Mouse (Mus musculus) megakaryocyte-erythroid progenitor cell, adult 5-6 weeks (primary cell): ENCODE measurements around the gene Prodh2. TPM values are rescaled to one million over a fixed set of nuclear protein-coding genes. Genes with fewer than 3 reads are reported as not detected.
A peak's percentile ranks its signal among the peaks of the same experiment; 100 is the strongest.

Experiments
- ATAC-seq: replicated peaks from 2 replicates; pipeline ENCODE4 v1.8.0; 2016; ENCODE audit warnings: mild to moderate bottlenecking, inconsistent platforms; ENCODE audit not compliant: severe bottlenecking, poor library complexity, low FRiP score, low TSS enrichment
- total RNA-seq, 2 experiments: library from RNA; stranded (forward) in 1 of 2; stranded (reverse) in 1 of 2; fragments of 200-1000, 215-1000 nt in 1 of 2; fragments of >200 nt in 1 of 2; fragmentation: Nextera tagmentation in 1 of 2; gene quantifications; 2 replicates each; pipeline ENCODE4 v1.2.3; 2014 to 2017

The Prodh2 gene
- total RNA-seq, 2 experiments from 2014 or later = not detected

- ATAC-seq = 0 out of 2 replicates have a peak, but pooled peaks have one; percentile 2
Observed at GRCm38 (mm10) chr7:30533941-30534632, 40.7 kb downstream of the Prodh2 start.

GRCm38 (mm10) chr7:30534633-30535577 is 41.5 kb downstream of the Prodh2 start, which contains the start of gene Arhgap33:
Arhgap33 (minus strand) TSS chr7:30535060.
- ATAC-seq = peak; percentile 87

- ATAC-seq = no peak
Observed at GRCm38 (mm10) chr7:30540572-30540971, 47.1 kb downstream of the Prodh2 start.

GRCm38 (mm10) chr7:30544327-30544726 is 50.9 kb downstream of the Prodh2 start:
- peak; percentile 46; the same call in 1 of the 2 replicates for ATAC-seq

- ATAC-seq = no peak
Observed at GRCm38 (mm10) chr7:30549880-30550279, 56.5 kb downstream of the Prodh2 start.

- ATAC-seq = no peak
Observed at GRCm38 (mm10) chr7:30550603-30551002, 57.2 kb downstream of the Prodh2 start.

- peak; percentile 46 for ATAC-seq
Observed at GRCm38 (mm10) chr7:30551445-30552101, 58.2 kb downstream of the Prodh2 start.

- peak; percentile 88 for ATAC-seq
Observed at GRCm38 (mm10) chr7:30552102-30553020, 58.9 kb downstream of the Prodh2 start, which contains the start of the genes Hspb6 and Proser3. Hspb6 (plus strand) TSS chr7:30552178. Proser3 (minus strand) TSS chr7:30552299.

- ATAC-seq = 0 out of 2 replicates have a peak, but pooled peaks have one; percentile 11
Observed at GRCm38 (mm10) chr7:30553021-30553589, 59.7 kb downstream of the Prodh2 start.

- no peak for ATAC-seq
Observed at GRCm38 (mm10) chr7:30553810-30554584, 60.6 kb downstream of the Prodh2 start.

GRCm38 (mm10) chr7:30556894-30557536 is 63.6 kb downstream of the Prodh2 start:
- ATAC-seq = no peak

- ATAC-seq = no peak
Observed at GRCm38 (mm10) chr7:30557901-30558514, 64.6 kb downstream of the Prodh2 start.

- ATAC-seq = no peak
Observed at GRCm38 (mm10) chr7:30558656-30559442, 65.4 kb downstream of the Prodh2 start.

- ATAC-seq = peak; percentile 77
Observed at GRCm38 (mm10) chr7:30559443-30559954, 66.1 kb downstream of the Prodh2 start, which contains the start of gene Lin37. Lin37 (minus strand) TSS chr7:30559838.

- no peak for ATAC-seq
Observed at GRCm38 (mm10) chr7:30560296-30560695, 66.9 kb downstream of the Prodh2 start.
